Mouse (Mus musculus): Measurements from ENCODE around the gene Eci2. TPM values are rescaled to one million over a fixed set of nuclear protein-coding genes. Genes with fewer than 3 reads are reported as not detected.
"Not testable (repeated sequence)": the region's sequence is repeated elsewhere in the genome, so short reads cannot be mapped to it uniquely, and the experiment has no call there.

Gene Eci2
- polyA plus RNA-seq, 1 experiment from 2014 or later = 117 TPM

DNA sequence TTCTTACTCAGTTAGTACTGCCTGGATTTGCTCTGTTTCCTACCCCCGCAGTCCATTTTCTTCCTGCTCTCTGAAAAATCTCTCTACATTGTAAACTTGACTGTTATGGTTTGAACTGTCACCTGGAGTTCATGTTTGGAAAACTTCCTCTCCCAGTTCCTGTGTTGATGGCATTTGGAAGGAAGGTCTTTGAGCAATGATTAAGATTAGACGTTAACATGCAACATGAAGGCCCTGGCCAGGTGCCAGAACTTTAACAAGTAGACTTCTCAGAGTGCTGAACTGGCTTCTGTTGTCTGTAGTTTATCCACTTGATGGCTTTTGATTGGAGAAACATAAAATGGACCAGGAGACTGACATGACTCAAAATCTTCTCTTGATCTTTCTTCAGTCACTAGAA lies 31.0 kb downstream of the Eci2 start:
- WGBS = 89% methylated on average over 2 of the region's 2 CpGs
- no peak overlapping the region for H3K4me3 ChIP-seq (ENCODE audit: low read depth, low read length)
- H3K36me3 ChIP-seq (ENCODE audit: control insufficient read depth, insufficient read depth, low read length) = no peaks in the 10 kb centered on the region
- no peaks in the 10 kb centered on the region for H3K9me3 ChIP-seq (ENCODE audit: control insufficient read depth, low read length)
- no peak overlapping the region for H3K27ac ChIP-seq (ENCODE audit: low read depth, low read length)
- H3K27me3 ChIP-seq (ENCODE audit: control insufficient read depth, insufficient read depth, low read length) = no peaks in the 10 kb centered on the region
- H3K4me2 ChIP-seq (ENCODE audit: low read depth, low read length, severe bottlenecking) = no peak overlapping the region
- ATAC-seq (replicated peaks; ENCODE audit: low FRiP score) (no peak), DNase-seq (ENCODE audit: low spot score) (no peak)
- H3K4me1 ChIP-seq (replicated peaks; ENCODE audit: control insufficient read depth, insufficient read depth, low read length) = 0 out of 2 replicates have a peak, but pooled peaks cover 3% of the 10 kb centered on the region
- H3K9ac ChIP-seq (ENCODE audit: low read length) = no peak overlapping the region

DNA sequence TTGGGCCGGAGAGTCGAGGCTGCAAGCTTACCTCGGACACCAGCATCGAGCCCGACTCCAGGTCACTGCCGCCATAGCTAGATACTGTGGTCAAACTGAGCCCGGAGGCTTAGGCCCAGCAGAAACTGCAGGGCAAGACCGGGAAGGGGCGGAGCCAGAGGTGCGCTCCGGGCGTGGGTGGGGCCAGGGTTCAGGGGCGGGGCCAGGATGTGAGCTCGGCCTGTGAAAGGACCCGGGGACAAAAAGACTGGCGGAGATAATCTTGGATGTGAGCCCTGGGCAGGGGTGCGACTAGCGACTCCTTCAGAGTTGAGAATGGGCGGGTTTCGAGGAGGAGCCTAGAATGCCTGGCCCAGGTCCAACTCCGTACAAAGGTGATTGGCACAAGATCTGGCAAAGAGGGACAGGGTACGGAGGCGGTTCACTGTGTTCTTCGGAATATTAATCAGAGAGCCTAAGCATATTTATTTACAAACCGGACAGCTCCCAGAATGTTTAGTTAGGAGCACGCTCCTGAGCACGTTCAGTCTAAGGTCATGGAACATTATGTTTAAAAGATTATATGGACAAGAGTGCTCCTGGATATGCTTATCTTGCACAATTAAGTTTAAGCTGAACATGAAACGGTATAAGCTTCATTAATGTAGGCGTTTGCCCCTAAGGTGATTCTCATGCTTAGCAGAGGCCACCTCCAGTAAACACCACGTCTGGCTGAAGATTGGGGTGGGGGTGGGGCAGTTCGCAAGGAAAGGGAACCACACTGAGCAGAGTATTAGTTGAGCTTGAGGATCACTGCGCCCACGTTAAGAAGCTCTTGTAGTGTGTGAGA lies 32.7 kb downstream of the Eci2 start:
- H3K27me3 ChIP-seq (ENCODE audit: control insufficient read depth, insufficient read depth, low read length) = no peaks in the 10 kb centered on the region
- H3K4me1 ChIP-seq (replicated peaks; ENCODE audit: control insufficient read depth, insufficient read depth, low read length) = 0 out of 2 replicates have a peak, but pooled peaks cover 3% of the 10 kb centered on the region
- H3K4me2 ChIP-seq (ENCODE audit: low read depth, low read length, severe bottlenecking) = peak overlapping the region; percentile 73
- H3K9me3 ChIP-seq (ENCODE audit: control insufficient read depth, low read length) = no peaks in the 10 kb centered on the region
- H3K4me3 ChIP-seq (ENCODE audit: low read depth, low read length) = peak overlapping the region; percentile 57
- ATAC-seq (replicated peaks; ENCODE audit: low FRiP score) (peak; percentile 99), DNase-seq (ENCODE audit: low spot score) (peak; percentile 98)
- H3K36me3 ChIP-seq (ENCODE audit: control insufficient read depth, insufficient read depth, low read length) = no peaks in the 10 kb centered on the region; the same call in 1 of the 2 replicates
- under 1% methylated on average over 33 of the region's 33 CpGs for WGBS
- peak overlapping the region; percentile 82 for H3K9ac ChIP-seq (ENCODE audit: low read length)
- H3K27ac ChIP-seq (ENCODE audit: low read depth, low read length) = 0 out of 2 replicates have a peak overlapping the region, but pooled peaks have one; percentile 41

DNA sequence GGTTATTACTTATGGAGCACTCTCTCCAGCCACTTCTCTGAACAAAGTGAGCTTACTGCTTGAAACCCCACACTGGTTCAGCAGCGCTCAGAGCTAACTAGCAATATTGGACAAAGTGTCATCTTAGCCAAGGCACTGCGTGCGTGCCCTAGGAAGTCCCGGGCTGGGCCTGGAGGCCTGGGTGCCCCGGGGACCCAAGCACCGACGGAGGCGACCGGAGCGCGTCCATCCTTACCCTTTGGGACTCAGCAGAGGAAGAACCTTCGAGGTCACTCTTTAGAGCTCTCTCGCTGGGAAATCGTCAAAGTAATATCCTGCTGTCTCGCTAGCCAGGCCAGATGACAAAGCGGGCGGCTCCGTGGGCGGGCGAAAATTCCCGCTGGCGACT lies 33.3 kb downstream of the Eci2 start:
- 2% methylated on average over 22 of the region's 22 CpGs for WGBS
- H3K4me3 ChIP-seq (ENCODE audit: low read depth, low read length) = peak overlapping the region; percentile 57

DNA sequence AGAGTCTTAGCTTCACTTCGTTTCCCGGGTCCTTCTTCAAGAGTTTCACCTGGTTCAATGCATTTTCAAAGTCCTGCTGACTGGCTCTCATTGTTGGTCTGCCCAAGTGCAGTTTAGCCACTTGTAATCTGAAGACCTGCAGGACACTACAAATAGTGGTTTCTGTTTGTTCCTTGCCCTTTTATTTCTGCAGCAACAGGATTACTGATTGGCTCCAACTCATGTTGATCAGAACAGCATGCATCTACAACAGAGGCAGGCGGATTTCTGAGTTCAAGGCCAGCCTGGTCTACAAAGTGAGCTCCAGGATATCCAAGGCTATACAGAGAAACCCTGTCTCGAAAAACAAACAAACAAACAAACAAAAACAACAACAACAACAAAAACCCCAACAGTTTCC lies 33.8 kb downstream of the Eci2 start:
- ATAC-seq (replicated peaks; ENCODE audit: low FRiP score) = no peak
- no peaks in the 10 kb centered on the region for H3K27me3 ChIP-seq (ENCODE audit: control insufficient read depth, insufficient read depth, low read length)
- peak overlapping the region; percentile 57 for H3K4me3 ChIP-seq (ENCODE audit: low read depth, low read length)
- peak overlapping the region; percentile 73; the same call in 1 of the 2 replicates for H3K4me2 ChIP-seq (ENCODE audit: low read depth, low read length, severe bottlenecking)
- H3K27ac ChIP-seq (ENCODE audit: low read depth, low read length) = no peak overlapping the region
- no peaks in the 10 kb centered on the region for H3K9me3 ChIP-seq (ENCODE audit: control insufficient read depth, low read length)
- 0 out of 2 replicates have a peak, but pooled peaks cover 3% of the 10 kb centered on the region for H3K4me1 ChIP-seq (replicated peaks; ENCODE audit: control insufficient read depth, insufficient read depth, low read length)
- WGBS = 81% methylated on average over 4 of the region's 4 CpGs
- H3K9ac ChIP-seq (ENCODE audit: low read length) = peak overlapping the region; percentile 82
- no peaks in the 10 kb centered on the region; the same call in 1 of the 2 replicates for H3K36me3 ChIP-seq (ENCODE audit: control insufficient read depth, insufficient read depth, low read length)
- no peak for DNase-seq (ENCODE audit: low spot score)

More for the DNA sequence above, 33.3 kb downstream of the Eci2 start:
- no peak for DNase-seq (ENCODE audit: low spot score)
- Histone ChIP-seq H3K36me3 (ENCODE audit: control insufficient read depth, insufficient read depth, low read length) (no peaks in the 10 kb centered on the region; the same call in 1 of the 2 replicates), H3K9me3 (ENCODE audit: control insufficient read depth, low read length) (no peaks in the 10 kb centered on the region), H3K27ac (ENCODE audit: low read depth, low read length) (0 out of 2 replicates have a peak overlapping the region, but pooled peaks have one; percentile 41), H3K27me3 (ENCODE audit: control insufficient read depth, insufficient read depth, low read length) (no peaks in the 10 kb centered on the region), H3K4me1 (replicated peaks; ENCODE audit: control insufficient read depth, insufficient read depth, low read length) (0 out of 2 replicates have a peak, but pooled peaks cover 3% of the 10 kb centered on the region), H3K4me2 (ENCODE audit: low read depth, low read length, severe bottlenecking) (peak overlapping the region; percentile 73), H3K9ac (ENCODE audit: low read length) (peak overlapping the region; percentile 82)
- ATAC-seq (replicated peaks; ENCODE audit: low FRiP score) = peak; percentile 59

DNA sequence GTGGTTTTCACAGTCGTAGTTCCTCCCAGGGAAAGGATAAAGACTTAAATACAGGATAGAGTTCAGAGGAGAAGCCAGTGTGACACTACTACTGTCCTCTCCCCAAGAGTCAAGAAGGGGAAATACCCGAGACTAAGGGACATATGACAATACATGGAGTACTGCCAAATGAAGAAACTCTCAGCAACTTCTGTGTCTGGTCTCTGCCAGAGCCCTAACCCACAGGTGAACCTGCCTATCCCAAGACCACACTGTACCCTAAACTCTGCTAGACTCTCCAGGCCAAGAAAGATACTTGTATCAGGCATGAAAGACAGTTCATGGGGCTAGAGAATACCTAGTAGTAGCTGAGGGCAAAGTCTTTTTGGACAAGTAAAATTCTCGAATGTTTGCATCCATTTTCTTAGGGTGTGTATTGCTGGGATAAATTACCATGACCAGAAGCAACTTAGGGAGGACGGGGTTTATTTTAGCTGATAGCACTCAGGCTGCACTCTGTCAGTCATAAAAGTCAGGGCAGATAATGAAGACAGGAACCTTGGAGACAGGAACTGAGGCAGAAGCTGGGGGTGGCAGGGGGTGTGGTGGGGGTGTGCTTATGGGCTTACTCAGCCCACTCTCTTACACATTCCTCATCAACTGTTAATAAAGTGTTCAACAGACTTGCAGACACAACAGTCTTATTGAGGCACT lies 35.2 kb downstream of the Eci2 start:
- H3K4me1 ChIP-seq (replicated peaks; ENCODE audit: control insufficient read depth, insufficient read depth, low read length) = 0 out of 2 replicates have a peak, but pooled peaks cover 3% of the 10 kb centered on the region
- 0 out of 2 replicates have a peak overlapping the region, but pooled peaks have one; percentile 5 for H3K4me2 ChIP-seq (ENCODE audit: low read depth, low read length, severe bottlenecking)
- no peak overlapping the region for H3K9ac ChIP-seq (ENCODE audit: low read length)
- no peaks in the 10 kb centered on the region for H3K9me3 ChIP-seq (ENCODE audit: control insufficient read depth, low read length)
- 84% methylated on average over 4 of the region's 4 CpGs for WGBS
- no peaks in the 10 kb centered on the region for H3K27me3 ChIP-seq (ENCODE audit: control insufficient read depth, insufficient read depth, low read length)
- DNase-seq (ENCODE audit: low spot score) = no peak
- no peak for ATAC-seq (replicated peaks; ENCODE audit: low FRiP score)
- H3K36me3 ChIP-seq (ENCODE audit: control insufficient read depth, insufficient read depth, low read length) = no peaks in the 10 kb centered on the region; the same call in 1 of the 2 replicates
- no peak overlapping the region for H3K27ac ChIP-seq (ENCODE audit: low read depth, low read length)
- H3K4me3 ChIP-seq (ENCODE audit: low read depth, low read length) = no peak overlapping the region

DNA sequence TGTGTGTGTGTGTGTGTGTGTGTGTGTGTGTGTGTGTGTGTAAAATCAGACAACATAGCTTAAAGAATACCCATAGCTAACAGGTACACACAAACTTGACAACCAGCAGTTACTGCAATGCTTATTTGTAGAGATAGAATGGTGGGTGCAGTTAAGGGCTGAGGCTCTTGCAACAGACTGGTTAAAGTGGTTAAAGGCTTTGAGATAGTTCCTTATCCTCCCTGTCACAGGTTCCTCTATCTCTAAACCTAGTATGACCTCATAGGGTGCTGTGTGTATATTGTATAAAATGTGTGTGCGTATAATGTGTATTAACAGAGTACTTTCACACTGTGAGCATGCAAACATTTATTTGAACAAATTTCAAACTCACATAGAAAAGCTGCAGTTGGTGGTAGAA lies 43.4 kb downstream of the Eci2 start:
- not testable (repeated sequence) for H3K36me3 ChIP-seq (ENCODE audit: control insufficient read depth, insufficient read depth, low read length); H3K4me1 ChIP-seq (replicated peaks; ENCODE audit: control insufficient read depth, insufficient read depth, low read length); H3K9me3 ChIP-seq (ENCODE audit: control insufficient read depth, low read length); H3K4me3 ChIP-seq (ENCODE audit: low read depth, low read length); H3K27me3 ChIP-seq (ENCODE audit: control insufficient read depth, insufficient read depth, low read length); ATAC-seq (replicated peaks; ENCODE audit: low FRiP score); H3K4me2 ChIP-seq (ENCODE audit: low read depth, low read length, severe bottlenecking); H3K9ac ChIP-seq (ENCODE audit: low read length); DNase-seq (ENCODE audit: low spot score); H3K27ac ChIP-seq (ENCODE audit: low read depth, low read length)
- 88% methylated on average over 1 of the region's 1 CpGs for WGBS

DNA sequence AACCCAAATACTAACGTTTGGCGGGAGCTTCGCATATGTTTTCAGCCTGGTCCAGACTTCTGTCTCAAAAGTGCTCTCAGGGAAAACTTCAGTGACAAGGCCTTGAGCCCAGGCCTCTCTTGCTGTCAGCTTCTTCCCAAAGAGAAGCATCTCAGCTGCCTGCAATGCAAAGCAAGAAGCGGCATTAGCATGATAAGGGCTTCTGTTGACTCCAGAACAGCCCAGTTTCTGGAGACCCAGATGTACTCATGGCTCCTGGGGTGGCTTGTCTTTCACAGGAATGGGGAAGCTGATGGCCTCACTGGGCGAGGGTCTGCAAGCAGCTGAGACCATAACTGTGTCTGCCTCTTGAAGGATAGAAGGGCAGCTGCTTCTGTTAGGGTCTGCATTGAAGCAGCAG lies 48.3 kb downstream of the Eci2 start:
- H3K4me1 ChIP-seq (replicated peaks; ENCODE audit: control insufficient read depth, insufficient read depth, low read length); H3K9me3 ChIP-seq (ENCODE audit: control insufficient read depth, low read length); H3K27me3 ChIP-seq (ENCODE audit: control insufficient read depth, insufficient read depth, low read length); H3K4me3 ChIP-seq (ENCODE audit: low read depth, low read length); H3K4me2 ChIP-seq (ENCODE audit: low read depth, low read length, severe bottlenecking); H3K36me3 ChIP-seq (ENCODE audit: control insufficient read depth, insufficient read depth, low read length); H3K9ac ChIP-seq (ENCODE audit: low read length); ATAC-seq (replicated peaks; ENCODE audit: low FRiP score); H3K27ac ChIP-seq (ENCODE audit: low read depth, low read length); DNase-seq (ENCODE audit: low spot score): not testable (repeated sequence)
- 76% methylated on average over 5 of the region's 5 CpGs for WGBS

DNA sequence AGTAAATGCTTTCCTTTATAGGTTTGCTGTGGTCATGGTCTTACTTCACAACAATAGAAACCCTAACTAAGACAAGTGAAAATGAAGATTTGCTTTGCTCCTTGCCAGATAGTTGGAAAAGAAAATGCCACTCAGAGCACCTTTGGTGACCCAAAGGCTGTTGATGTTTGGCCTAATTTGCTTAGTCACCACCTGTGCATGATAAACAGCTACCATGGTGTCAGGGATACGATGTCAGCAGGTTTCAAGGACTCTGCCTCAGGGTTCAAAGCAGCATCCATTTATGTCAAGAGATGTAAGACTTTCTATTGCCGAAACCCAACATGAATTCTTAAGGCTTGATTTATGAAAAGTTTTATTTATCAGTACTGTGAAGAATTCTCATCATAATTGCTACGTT lies 49.5 kb downstream of the Eci2 start:
- peaks cover 2% of the 10 kb centered on the region; the same call in 1 of the 2 replicates for H3K36me3 ChIP-seq (ENCODE audit: control insufficient read depth, insufficient read depth, low read length)
- 96% methylated on average over 3 of the region's 3 CpGs for WGBS
- ATAC-seq (replicated peaks; ENCODE audit: low FRiP score) = no peak

More for the DNA sequence above, 49.5 kb downstream of the Eci2 start:
- no peak for DNase-seq (ENCODE audit: low spot score)
- Histone ChIP-seq H3K4me2 (ENCODE audit: low read depth, low read length, severe bottlenecking) (no peak overlapping the region), H3K9me3 (ENCODE audit: control insufficient read depth, low read length) (no peaks in the 10 kb centered on the region), H3K4me3 (ENCODE audit: low read depth, low read length) (no peak overlapping the region), H3K9ac (ENCODE audit: low read length) (no peak overlapping the region), H3K27me3 (ENCODE audit: control insufficient read depth, insufficient read depth, low read length) (no peaks in the 10 kb centered on the region), H3K4me1 (replicated peaks; ENCODE audit: control insufficient read depth, insufficient read depth, low read length) (no peaks in the 10 kb centered on the region), H3K27ac (ENCODE audit: low read depth, low read length) (no peak overlapping the region)
